Mouse (Mus musculus) heart, postnatal 14 days (tissue): Measurements from ENCODE around the gene Aasdh. TPM values are rescaled to one million over a fixed set of nuclear protein-coding genes. Genes with fewer than 3 reads are reported as not detected.
A peak's percentile ranks its signal among the peaks of the same experiment; 100 is the strongest.

Experiments
- DNase-seq, 2 experiments: peaks; one replicate each; pipeline ENCODE4 v3.0.0; 2021 to 2022
- intact Hi-C: fragments of 180-260 bp; cut with DNase I; formaldehyde crosslinking; loops from one replicate; pipeline ENCODE4 v1.15.1; 2025
- long read RNA-seq, 2 experiments: library from polyadenylated mRNA; stranded (forward); transcript quantifications; one replicate each; pipeline ENCODE4 v2.0.0; 2021
- total RNA-seq, 2 experiments: library from RNA; stranded (reverse); gene quantifications; 2 replicates each; pipeline ENCODE4 v1.2.3; 2021

Gene Aasdh
- 10 to 100 TPM; 12.8 to 13.6 TPM for total RNA-seq
- long read RNA-seq, experiment 1, partial matches to known transcripts, result 1 of 14 reads
- long read RNA-seq, experiment 1, other reads (novel, unspliced or antisense), result 9 of 14 reads
- long read RNA-seq, experiment 2, partial matches to known transcripts, result 0 of 8 reads
- long read RNA-seq, experiment 2, other reads (novel, unspliced or antisense), result 4 of 8 reads

GRCm38 (mm10) chr5:76905405-76906154, at the start of gene Aasdh:
TSS of gene Aasdh (minus strand) at chr5:76905514.
- DNase-seq, result peak; percentile 96 to 99
- intact Hi-C loops, result loop anchor here (2.0 to 5.0 kb wide), 2 partner anchors 43 to 67 kb away; partner anchors contain the start of gene Srp72

DNA sequence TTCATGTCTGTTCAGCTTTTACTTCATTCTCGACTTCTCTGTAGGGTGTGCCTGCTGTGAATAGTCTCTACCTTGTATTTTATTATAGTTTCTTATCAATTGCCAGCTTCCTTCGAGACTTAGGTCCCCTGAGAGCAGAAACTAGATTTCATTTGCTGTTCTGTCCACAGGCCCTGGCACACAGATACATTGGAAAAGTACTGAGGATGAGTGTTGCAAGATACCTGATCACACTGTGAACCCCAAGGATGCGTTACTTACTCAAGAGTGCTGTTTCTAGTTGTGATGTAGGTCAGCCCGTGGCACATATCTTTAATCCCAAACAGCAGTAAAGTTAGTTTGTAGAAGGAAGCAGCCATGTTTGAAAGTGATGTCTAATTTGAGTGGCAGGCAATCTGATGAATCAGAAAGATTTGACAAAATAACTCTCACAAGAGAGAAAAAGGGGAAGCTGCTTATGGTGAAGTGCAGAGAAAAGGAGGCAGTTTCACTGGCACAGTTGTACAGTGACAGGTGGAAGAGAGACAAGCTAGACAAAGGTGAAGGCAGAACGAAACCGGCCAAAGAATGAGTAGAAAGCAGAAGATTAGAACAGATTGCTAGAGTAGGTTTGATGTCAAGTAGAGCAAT, 49.1 kb upstream of the Aasdh start:
- intact Hi-C loops, result no loop called here
- DNase-seq, result no peak

DNA sequence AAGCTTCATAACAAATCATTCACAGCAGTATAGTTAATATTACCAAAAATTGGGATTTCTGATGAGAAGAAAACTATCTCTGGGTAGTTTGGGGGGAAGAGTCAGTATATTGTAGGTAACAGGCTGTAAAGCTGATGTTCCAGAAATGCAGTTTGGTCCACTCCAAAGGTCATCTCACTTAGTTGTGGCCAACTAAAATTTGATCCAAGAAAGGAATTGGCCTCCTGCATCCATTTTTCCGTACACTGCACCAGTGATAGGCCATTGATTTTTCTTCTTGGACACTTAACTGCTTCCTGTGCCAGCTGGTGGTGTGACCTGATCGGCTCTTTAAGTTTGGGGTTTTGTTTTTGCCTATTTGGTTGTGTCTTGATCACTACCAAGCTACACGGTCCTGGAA, 48.5 kb upstream of the Aasdh start:
- intact Hi-C loops, result loop anchor here (2.0 kb wide), 1 partner anchor 21 kb away; the partner anchor contains the start of gene Srp72
- DNase-seq, result no peak

DNA sequence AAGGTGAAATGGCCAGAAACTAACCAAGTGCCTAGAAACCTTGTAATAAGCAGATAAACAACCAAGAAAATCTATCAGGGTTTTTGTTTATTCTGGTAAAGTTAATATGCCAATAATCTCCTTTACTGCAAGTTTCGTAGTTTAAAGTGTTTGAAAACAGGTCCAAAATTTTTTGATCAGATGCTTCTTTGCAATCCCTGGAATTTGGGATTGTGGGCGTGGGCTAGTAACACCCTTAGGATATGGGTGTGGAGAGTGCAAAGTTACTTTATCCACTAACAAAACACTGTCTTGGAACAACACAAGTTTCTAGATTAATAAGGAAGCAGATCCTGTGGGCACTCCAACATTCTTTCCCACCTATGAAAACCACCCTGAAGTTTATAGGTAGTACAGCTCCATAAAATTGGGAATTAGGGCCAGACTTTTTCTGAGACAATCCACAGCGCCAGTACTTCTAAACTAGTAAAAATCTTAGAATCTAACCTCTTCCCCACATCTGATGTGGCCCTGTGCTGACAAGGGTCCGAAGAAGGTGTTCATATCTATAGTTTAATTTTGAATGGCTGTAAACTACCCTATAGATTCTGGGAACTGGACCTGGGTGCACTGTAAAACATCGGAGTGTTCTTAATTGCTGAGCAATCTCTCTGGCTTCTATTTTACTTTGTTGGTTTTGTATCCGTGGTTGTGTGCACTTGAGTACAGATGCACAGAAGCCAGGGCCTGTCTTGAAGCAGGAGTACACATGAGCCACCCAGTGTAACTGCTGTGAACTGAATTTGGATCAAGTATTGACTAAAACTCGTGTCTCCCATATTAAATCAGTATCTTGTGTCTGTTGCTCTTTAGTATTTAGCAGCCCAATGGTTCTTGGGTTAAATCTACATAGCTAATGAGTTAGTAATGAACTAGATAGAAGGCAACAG, 47.1 kb upstream of the Aasdh start:
- DNase-seq, result no peak
- intact Hi-C loops, result loop anchor here (2.0 kb wide), 1 partner anchor 22 kb away; the partner anchor contains the start of gene Srp72

DNA sequence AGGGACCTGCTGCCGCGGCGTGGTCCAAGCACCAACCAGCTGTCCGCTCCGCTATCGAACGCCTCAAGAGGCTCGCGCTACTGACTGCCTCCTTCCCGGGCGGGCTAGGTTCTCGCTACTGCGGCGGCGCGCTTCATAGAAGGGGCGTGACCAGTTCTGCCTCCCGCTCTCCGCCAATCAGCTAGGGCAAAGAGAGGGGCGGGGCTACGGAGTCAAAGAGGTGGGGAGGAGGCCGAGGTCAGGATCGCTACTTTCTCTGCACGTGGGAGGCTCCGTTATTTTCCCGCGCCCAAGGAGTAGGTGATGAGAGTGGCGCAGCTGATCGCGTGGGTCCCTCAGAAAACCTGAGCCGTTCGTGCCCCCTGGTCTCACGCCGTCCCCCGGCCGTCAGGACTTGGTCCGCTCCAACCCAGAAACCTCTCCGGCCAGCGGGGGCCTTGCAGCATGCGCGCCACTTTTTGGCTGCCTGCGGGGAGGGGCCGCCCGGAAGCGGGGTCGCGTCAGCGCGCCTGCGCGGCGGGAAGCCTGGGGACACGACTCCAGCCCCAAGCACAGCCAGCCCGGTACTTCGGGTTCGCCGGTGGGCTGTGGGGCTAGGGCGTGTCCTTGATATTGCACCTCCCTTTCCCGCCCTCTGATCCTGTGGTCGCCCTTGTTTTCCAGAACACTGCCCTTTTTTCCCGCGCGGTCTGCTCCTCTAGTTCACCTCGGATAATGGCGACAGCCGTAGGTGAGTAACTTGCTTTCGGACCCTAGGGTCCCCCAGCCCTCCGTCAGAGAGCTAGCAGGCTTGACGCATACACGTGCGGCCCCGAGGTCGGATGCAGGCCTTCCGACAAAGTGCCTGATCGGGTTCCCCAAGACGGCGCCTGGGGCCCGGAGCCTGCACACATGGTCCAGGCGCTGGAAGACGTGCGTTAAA, 46.1 kb upstream of the Aasdh start, which contains the start of the genes Paics and Ppat:
Gene Paics, plus strand, starts transcription at position 202 of the 922 bp plus-strand sequence.
Gene Ppat, minus strand, starts transcription at position 473 of the 922 bp plus-strand sequence.
- peak; percentile 97 to 98 for DNase-seq
- intact Hi-C loops, result loop anchor here (2.0 kb wide), 1 partner anchor 23 kb away; the partner anchor contains the start of gene Srp72

DNA sequence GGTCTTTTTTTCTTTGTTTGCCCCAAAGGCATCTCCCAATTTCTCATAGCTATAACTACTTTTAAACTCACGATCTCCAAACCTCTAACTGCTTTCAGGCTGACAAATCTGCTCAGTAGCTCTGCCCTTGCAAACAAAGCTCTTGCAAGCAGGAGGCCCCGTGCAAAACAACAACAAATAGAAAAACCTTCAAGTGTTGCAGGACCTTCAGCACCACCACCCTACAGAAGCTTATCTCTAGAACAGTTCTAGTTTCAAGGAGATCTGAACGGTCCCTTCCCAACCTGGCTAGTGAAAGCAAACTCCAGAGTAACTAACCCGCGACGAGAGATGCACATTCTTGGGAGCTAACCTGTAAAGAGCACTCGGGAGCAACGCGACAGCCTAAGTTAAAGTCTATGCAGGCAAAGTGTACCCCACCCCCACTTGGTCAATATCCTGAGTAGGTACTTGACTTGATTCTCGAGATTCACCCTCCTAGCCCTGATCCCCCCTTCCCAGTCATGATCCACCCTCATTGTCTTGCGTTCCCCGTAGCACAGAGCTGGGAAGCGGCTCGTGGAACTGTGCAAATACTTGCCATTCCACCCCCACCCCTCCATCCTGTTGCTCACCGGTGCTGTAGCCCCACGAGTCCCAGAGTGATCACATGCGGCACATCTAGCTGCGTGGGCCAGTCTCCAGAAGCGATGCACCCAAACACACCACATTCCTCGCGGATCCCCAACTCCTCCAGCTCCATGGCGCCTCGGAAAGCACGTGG, 45.2 kb upstream of the Aasdh start:
- intact Hi-C loops, result no loop called here

DNA sequence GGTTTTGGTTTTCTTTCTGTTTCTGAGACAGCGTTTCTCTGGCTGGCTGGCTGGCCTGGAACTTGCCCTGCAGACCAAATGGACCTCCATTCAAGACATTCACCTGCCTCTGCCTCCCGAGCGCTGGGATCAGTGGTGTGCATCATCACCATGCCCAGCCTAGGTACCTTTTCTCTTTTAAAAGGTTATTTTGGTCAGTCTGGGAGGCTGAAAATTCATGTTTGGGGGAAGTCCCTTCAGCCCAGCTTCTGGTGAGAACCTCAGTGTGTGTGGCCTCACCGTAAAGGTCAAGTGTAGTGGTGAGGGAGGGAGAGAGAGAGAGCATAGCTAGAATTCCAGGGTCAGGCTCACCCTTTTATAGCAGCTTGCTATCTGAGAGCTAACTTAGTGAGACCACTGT, 42.4 kb upstream of the Aasdh start:
- no peak for DNase-seq
- intact Hi-C loops, result loop anchor here (2.0 kb wide), 1 partner anchor 41 kb away; no protein-coding TSS in a partner anchor

More for the DNA sequence above, 45.2 kb upstream of the Aasdh start:
- peak in 1 of 2 experiments; percentile 17 for DNase-seq

DNA sequence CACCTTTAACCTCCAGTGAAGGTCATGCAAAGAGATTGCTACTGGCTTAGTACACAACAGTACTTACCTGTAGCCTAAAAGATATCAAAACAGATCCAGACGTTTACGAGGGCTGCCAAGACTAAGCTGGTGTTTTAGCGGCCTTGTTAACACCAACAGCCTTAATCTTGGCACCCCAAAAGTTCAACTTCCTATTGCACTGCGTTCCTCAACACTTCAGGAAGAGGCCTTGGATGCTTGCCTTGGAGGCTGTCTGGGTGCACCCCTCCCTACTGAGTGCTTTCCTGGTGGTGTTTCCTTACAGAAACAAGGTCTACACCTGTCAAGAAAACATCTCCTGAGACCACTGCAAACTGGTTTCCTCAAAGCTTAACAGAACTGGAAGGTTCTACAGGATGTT, 41.8 kb upstream of the Aasdh start:
- intact Hi-C loops, result no loop called here
- no peak for DNase-seq

- intact Hi-C loops, result no loop called here
- DNase-seq, result no peak
Observed at GRCm38 (mm10) chr5:76945678-76946033, 40.3 kb upstream of the Aasdh start.

- intact Hi-C loops, result no loop called here
Observed at GRCm38 (mm10) chr5:76944965-76945677, 39.8 kb upstream of the Aasdh start.

DNA sequence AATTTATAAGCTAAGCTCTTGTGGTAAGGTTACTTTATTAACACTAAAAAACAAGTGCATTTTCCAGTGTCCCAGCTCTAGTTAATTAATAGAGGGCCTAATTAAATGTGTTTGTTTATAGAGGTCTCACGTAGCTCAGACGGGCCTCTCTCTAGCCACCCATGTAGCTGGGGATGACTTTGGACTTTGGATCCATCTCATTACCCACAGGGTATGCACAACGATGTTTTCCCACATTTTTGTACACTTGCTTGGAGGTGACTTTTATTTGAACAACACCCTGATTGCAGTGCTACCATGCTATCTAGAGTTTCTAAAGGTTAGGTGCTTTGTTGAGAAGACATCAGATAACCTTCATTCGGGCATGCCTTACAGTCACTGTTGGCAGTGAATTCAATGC, 37.2 kb upstream of the Aasdh start:
- intact Hi-C loops, result no loop called here
- DNase-seq, result no peak

More at GRCm38 (mm10) chr5:76944965-76945677, 39.8 kb upstream of the Aasdh start:
- no peak for DNase-seq

- no peak for DNase-seq
- intact Hi-C loops, result no loop called here
Observed at GRCm38 (mm10) chr5:76941975-76942374, 36.7 kb upstream of the Aasdh start.

DNA sequence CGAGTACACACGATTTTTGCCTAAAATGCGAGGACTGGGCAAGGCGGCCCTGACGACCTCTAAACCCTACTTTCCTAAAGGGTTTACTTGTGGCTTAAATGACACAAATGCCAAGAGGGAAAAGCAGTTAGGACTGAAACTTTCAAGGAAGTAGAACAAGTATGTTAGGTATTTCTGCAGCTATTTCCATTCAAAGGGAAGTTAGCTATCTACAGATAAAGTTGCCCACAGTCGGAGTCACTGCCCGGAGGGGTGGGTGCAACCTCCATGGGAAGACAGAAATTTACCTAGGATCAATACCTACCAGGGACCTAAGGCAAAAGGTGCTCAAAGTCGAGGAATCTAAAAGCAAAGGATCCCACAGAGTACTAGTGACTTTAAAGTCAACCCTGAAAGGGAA, 34.4 kb upstream of the Aasdh start:
- DNase-seq, result no peak
- intact Hi-C loops, result no loop called here

- intact Hi-C loops, result no loop called here
- peak in 1 of 2 experiments; percentile 27 for DNase-seq
Observed at GRCm38 (mm10) chr5:76929180-76929877, 24.0 kb upstream of the Aasdh start.

DNA sequence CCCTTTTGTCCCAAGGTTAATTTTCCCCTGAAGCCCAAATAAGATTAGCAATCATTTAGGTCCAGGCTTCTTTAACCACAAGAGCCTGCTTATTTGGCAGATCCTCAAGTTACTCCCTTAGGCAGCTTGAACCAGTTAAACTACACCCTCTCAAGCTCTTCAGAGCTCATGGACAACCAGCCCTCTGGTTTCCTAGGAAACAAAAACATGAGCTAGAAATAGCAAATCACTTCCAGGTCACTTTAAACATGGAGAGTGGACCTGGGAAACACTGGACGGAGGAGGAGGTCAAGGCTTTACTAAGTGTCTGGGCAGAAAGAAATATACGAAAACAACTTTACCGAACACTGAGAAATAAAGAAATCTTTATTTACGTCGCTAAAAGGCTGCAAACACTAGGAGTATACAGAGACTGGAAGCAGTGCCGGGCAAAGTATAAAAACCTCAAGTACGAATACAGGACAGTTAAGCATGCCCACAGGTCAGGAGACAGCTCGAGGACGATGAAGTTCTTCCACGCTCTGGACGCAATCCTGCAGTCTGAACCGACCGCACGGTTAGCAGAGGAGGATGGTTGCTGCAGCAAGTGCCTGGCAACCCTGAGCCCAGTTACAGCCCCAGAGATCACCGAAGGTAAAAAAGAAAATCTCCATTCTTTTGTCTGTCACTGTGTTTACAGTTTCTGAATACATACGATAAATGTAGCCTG, 23.0 kb upstream of the Aasdh start:
- intact Hi-C loops, result no loop called here
- peak in 1 of 2 experiments; percentile 33 for DNase-seq

DNA sequence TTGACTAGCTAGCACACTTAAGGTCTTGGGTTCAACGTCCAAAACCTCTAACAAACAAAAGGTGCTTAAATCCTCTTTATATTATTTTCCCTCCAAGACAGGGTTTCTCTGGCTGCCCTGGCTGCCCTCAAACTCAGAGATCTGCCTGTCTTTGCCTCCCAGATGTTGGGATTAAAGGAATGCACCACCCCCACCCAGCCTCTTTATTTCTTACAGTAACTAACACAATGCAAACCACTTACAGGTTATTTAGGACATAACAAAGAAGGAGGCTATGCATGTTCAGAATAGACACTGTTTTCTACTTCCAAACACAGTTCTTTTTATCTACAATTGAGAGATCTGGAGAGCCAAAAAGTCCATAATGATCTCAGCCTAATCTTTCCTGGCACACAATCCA, 19.0 kb upstream of the Aasdh start:
- no peak for DNase-seq
- intact Hi-C loops, result no loop called here
